Mouse (Mus musculus): ENCODE measurements around the gene Tmem170b. TPM values are rescaled to one million over a fixed set of nuclear protein-coding genes. Genes with fewer than 3 reads are reported as not detected.

The Tmem170b gene
- polyA plus RNA-seq, 1 experiment from 2014 or later = 50.8 TPM

DNA sequence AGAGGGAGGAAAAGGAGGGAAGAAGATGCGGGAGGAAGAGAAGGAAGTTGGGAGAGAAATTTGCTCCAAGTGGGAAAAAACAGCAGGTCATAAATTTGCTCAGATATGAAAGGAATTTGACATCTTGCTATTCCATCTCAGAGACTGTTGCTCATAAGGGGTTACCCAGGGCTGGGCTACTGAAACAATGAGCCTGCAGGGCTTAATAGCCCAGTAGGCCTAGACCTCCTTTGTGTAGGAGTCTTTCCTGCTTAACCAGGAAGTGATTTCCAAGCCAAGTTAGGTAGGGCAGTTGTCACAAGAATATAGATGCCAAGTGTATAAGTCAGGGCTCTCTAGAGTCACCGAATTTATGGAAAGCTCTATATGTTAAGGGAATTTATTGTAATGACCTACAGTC, 48.1 kb downstream of the Tmem170b start:
- Histone ChIP-seq H3K9ac (replicated peaks; ENCODE audit: low read depth, low read length) (no peak overlapping the region), H3K36me3 (ENCODE audit: control insufficient read depth, insufficient read depth) (no peaks in the 10 kb centered on the region), H3K4me3 (replicated peaks; ENCODE audit: low read length) (no peak overlapping the region), H3K9me3 (ENCODE audit: control insufficient read depth, low read length) (no peaks in the 10 kb centered on the region), H3K4me2 (ENCODE audit: low read length) (no peak overlapping the region), H3K4me1 (replicated peaks; ENCODE audit: control insufficient read depth, insufficient read depth, low read length) (no peaks in the 10 kb centered on the region), H3K27ac (ENCODE audit: low read length) (no peak overlapping the region), H3K27me3 (replicated peaks; ENCODE audit: control insufficient read depth, insufficient read depth, low read length) (no peaks in the 10 kb centered on the region)
- ATAC-seq = no peak
- 91% methylated on average over 2 of the region's 2 CpGs for WGBS

DNA sequence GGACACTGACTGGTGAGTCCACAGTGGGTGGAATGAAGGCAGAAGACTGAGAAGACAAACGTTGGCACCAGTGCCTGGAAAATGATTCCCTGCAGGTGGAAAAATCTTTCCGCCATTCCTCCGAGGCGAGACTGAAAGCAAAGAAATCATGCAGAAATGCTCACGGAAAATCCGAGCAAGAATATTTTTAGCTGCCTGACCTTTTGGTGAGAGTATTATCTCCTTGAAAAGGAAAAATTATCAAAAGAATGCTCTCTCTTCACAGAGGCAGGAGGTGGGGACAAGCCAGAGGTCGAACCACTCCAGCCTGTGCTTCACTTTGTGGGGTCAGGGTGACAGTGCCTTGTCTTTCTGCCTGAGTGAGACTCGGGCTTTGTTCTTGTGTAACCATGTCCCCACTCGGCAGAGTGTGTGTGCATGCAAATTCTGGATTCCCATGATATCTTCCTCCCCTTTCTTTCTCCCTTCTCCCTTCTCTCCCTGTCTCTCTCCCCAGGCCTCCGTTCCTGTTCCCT, 49.9 kb downstream of the Tmem170b start:
- 77% methylated on average over 10 of the region's 10 CpGs for WGBS
- H3K4me2 ChIP-seq (ENCODE audit: low read length) = no peak overlapping the region
- H3K4me1 ChIP-seq (replicated peaks; ENCODE audit: control insufficient read depth, insufficient read depth, low read length) = no peaks in the 10 kb centered on the region
- H3K4me3 ChIP-seq (replicated peaks; ENCODE audit: low read length) = no peak overlapping the region
- H3K27me3 ChIP-seq (replicated peaks; ENCODE audit: control insufficient read depth, insufficient read depth, low read length) = no peaks in the 10 kb centered on the region
- H3K27ac ChIP-seq (ENCODE audit: low read length) = no peak overlapping the region
- H3K9ac ChIP-seq (replicated peaks; ENCODE audit: low read depth, low read length) = no peak overlapping the region
- H3K9me3 ChIP-seq (ENCODE audit: control insufficient read depth, low read length) = no peaks in the 10 kb centered on the region
- no peak for ATAC-seq
- no peaks in the 10 kb centered on the region for H3K36me3 ChIP-seq (ENCODE audit: control insufficient read depth, insufficient read depth)

DNA sequence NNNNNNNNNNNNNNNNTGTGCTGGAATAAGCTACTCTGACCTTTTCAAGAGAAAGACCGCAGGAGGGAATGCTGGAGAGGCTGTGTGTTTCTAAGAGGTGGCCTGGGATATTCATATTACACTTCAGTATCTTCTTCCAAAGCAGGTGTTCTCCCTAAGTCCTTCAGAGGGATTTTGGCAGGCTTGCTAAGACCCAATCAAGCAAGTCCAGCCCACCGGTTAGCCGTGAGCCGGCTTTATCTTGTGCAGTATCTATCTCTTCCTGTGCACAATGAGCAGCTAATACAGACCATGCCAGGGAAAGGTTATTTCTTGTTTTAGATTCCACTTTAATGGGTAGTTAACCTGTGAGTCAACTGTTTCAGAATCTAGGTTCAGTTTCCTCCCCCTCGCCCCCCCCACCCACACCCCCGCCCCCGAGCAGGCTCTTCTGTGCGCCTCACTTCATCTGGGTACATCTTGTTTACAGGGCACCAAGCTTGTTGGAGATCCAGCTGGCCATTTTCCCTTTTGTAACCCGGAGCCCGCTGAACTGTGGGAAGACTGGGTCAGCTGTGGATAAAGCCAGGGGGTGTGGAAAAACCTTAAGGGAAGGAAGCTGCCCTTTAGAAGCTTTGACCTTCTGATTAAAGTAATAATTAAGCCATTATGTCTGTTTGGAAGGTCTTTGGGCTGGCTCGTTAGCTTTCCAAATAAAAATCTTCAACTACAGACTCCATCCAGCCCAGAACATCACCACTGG, 54.5 kb downstream of the Tmem170b start:
- Histone ChIP-seq H3K27me3 (replicated peaks; ENCODE audit: control insufficient read depth, insufficient read depth, low read length) (no peaks in the 10 kb centered on the region), H3K4me2 (ENCODE audit: low read length) (no peak overlapping the region), H3K27ac (ENCODE audit: low read length) (no peak overlapping the region), H3K36me3 (ENCODE audit: control insufficient read depth, insufficient read depth) (no peaks in the 10 kb centered on the region), H3K4me1 (replicated peaks; ENCODE audit: control insufficient read depth, insufficient read depth, low read length) (no peaks in the 10 kb centered on the region; the same call in 1 of the 2 replicates), H3K9me3 (ENCODE audit: control insufficient read depth, low read length) (no peaks in the 10 kb centered on the region), H3K4me3 (replicated peaks; ENCODE audit: low read length) (no peak overlapping the region), H3K9ac (replicated peaks; ENCODE audit: low read depth, low read length) (no peak overlapping the region)
- 51% methylated on average over 11 of the region's 11 CpGs for WGBS
- no peak for ATAC-seq

DNA sequence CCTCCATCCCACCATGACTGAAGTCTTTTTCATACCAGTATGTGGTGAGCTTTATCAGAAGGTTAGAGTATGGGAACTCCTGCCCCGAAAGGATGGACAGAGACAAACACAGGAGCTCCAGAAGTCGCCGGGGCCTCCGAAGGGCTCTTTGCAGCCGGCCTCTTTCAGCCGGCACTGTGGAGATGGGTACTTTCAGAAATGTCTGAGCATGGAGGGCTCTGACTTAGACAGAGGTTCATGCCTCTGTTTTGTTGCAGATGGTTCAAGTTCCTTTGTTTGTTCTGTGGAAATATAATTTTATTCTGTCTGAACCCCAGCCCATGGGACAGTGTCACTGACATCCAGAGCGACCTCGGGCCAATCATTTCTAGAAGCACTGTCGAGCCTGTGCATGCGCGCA, 55.4 kb downstream of the Tmem170b start:
- Histone ChIP-seq H3K4me1 (replicated peaks; ENCODE audit: control insufficient read depth, insufficient read depth, low read length) (no peaks in the 10 kb centered on the region; the same call in 1 of the 2 replicates), H3K4me3 (replicated peaks; ENCODE audit: low read length) (no peak overlapping the region), H3K36me3 (ENCODE audit: control insufficient read depth, insufficient read depth) (no peaks in the 10 kb centered on the region), H3K4me2 (ENCODE audit: low read length) (no peak overlapping the region), H3K27me3 (replicated peaks; ENCODE audit: control insufficient read depth, insufficient read depth, low read length) (no peaks in the 10 kb centered on the region), H3K9ac (replicated peaks; ENCODE audit: low read depth, low read length) (no peak overlapping the region), H3K9me3 (ENCODE audit: control insufficient read depth, low read length) (no peaks in the 10 kb centered on the region), H3K27ac (ENCODE audit: low read length) (no peak overlapping the region)
- no peak for ATAC-seq
- 89% methylated on average over 11 of the region's 11 CpGs for WGBS

DNA sequence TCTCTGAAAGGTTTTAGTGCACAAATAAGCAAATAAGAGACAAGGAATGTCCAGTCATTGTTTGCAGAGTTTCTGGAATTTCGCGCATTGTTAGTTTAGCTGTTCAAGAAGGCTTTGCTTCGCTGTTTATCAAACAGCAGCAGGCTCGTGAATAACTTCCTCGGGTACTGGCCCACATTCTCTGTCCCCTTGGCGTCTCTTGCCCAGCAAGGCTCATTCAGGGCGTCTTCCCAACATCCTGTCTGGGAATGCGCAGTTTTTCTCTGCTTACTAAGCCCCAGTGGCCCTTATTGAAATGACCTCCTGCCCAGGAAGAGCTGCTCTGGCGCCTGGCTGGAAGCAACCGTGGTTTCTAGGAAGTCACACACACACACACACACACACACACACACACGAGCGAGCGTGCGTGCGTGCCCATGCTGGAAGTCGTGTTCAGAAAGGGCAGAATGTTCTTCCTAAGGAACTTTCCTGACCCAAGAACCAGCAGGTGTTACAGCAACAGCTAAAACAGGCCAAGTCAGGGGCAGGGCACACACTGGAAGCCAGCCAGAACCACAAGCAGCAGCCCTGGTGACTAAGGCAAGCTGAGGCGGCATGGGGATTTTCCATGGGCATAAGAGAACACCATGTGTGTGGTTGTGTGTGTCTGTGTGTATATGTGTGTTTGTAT, 56.8 kb downstream of the Tmem170b start:
- Histone ChIP-seq H3K4me1 (replicated peaks; ENCODE audit: control insufficient read depth, insufficient read depth, low read length) (no peaks in the 10 kb centered on the region; the same call in 1 of the 2 replicates), H3K9me3 (ENCODE audit: control insufficient read depth, low read length) (no peaks in the 10 kb centered on the region), H3K27ac (ENCODE audit: low read length) (no peak overlapping the region), H3K4me2 (ENCODE audit: low read length) (no peak overlapping the region), H3K4me3 (replicated peaks; ENCODE audit: low read length) (no peak overlapping the region), H3K27me3 (replicated peaks; ENCODE audit: control insufficient read depth, insufficient read depth, low read length) (no peaks in the 10 kb centered on the region), H3K9ac (replicated peaks; ENCODE audit: low read depth, low read length) (no peak overlapping the region), H3K36me3 (ENCODE audit: control insufficient read depth, insufficient read depth) (no peaks in the 10 kb centered on the region)
- no peak for ATAC-seq
- WGBS = 51% methylated on average over 17 of the region's 17 CpGs

DNA sequence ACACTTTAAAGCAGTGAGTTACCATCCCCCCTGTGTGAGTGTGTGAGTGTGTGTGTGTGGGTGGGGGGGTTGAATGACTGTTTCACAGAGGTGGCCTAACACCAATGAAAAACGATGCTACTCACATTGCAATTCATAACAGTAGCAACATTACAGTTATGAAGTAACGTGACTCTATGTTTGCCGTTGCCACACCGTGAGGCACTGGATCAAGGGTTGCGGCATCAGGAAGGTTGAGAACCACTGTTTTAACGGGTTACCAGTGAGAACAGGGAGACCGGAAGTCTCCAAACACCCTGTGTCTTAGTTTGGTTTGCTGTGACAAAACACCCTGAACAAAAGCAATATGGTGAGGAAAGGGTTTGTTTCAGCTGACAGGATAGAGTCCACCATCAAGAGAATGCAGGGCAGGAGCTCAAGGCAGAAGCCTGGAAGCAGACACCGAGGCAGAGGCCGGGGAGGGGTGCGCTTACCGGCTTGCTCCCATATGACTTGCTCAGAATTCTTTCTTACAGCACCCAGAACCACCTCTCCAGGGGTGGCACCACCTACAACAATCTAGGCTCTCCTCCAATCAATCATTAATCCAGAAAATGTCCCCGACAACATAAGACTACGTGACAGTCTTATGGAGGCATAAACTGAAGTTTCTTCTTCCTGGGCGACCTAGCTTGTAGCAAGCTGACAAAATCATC, 57.9 kb downstream of the Tmem170b start:
- Histone ChIP-seq H3K4me2 (ENCODE audit: low read length) (no peak overlapping the region), H3K4me3 (replicated peaks; ENCODE audit: low read length) (no peak overlapping the region), H3K27me3 (replicated peaks; ENCODE audit: control insufficient read depth, insufficient read depth, low read length) (no peaks in the 10 kb centered on the region), H3K4me1 (replicated peaks; ENCODE audit: control insufficient read depth, insufficient read depth, low read length) (no peaks in the 10 kb centered on the region; the same call in 1 of the 2 replicates), H3K9ac (replicated peaks; ENCODE audit: low read depth, low read length) (no peak overlapping the region), H3K36me3 (ENCODE audit: control insufficient read depth, insufficient read depth) (no peaks in the 10 kb centered on the region), H3K9me3 (ENCODE audit: control insufficient read depth, low read length) (no peaks in the 10 kb centered on the region), H3K27ac (ENCODE audit: low read length) (no peak overlapping the region)
- ATAC-seq = no peak
- WGBS = 90% methylated on average over 14 of the region's 14 CpGs

DNA sequence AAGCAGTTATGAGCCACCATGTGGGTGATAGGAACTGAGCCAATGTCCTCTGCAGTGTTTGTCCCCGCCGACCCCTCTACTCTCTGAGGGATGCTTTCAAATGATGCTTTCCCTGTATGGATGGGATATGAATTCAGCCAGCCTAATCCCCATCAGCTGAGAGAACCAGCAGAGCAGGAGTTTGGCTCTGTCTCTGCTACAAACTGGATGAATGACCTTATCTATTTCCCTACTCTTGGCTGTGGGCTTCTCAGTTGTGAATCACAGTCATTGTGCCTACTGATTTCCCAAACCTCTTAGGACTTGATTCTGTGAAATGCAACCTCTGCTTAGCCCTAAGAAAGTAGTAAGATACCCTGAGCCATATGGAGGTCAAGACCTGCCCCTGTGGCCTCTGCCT, 64.2 kb downstream of the Tmem170b start:
- no peaks in the 10 kb centered on the region for H3K36me3 ChIP-seq (ENCODE audit: control insufficient read depth, insufficient read depth)
- H3K9me3 ChIP-seq (ENCODE audit: control insufficient read depth, low read length) = no peaks in the 10 kb centered on the region
- no peak overlapping the region for H3K27ac ChIP-seq (ENCODE audit: low read length)
- no peak for ATAC-seq
- no peak overlapping the region for H3K9ac ChIP-seq (replicated peaks; ENCODE audit: low read depth, low read length)
- WGBS = 97% methylated on average over 2 of the region's 2 CpGs
- H3K4me3 ChIP-seq (replicated peaks; ENCODE audit: low read length) = no peak overlapping the region
- H3K27me3 ChIP-seq (replicated peaks; ENCODE audit: control insufficient read depth, insufficient read depth, low read length) = no peaks in the 10 kb centered on the region
- no peaks in the 10 kb centered on the region for H3K4me1 ChIP-seq (replicated peaks; ENCODE audit: control insufficient read depth, insufficient read depth, low read length)
- no peak overlapping the region for H3K4me2 ChIP-seq (ENCODE audit: low read length)

DNA sequence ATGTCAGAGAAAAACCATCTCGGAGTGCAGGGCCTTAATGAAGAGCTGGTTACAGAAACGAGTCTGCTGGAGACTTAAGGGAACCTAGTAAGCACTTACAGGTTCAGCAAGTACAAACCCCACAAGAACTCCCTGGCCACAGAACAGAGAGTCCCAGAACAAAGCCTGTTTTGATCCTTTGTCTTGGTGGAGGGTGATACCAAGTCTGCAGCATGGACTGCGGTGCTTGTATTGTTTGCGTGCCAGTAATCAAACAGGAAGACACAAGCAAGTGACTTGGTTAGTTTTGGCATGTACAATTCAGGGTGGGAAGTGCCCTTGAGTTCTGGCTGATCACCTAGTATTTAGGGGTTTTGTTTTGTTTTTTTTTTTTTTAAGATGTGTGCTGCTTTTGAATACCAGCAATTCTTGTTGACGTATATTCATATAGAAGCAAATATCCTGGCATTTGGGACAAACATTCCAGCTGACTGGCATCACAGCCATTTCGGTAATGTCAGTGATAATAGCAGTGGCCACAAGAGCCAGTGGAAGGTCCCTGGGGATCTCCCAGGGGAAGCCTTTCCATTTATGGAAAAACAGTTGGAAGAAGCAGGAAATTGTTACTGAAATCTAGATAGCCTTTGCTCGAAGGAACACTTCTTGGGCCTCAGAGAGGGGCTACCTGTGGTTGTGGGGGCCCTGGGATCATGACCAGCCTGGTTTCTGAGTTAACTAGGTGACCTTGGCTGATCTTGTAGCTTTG, 64.9 kb downstream of the Tmem170b start:
- Histone ChIP-seq H3K9ac (replicated peaks; ENCODE audit: low read depth, low read length) (no peak overlapping the region), H3K27ac (ENCODE audit: low read length) (no peak overlapping the region), H3K9me3 (ENCODE audit: control insufficient read depth, low read length) (no peaks in the 10 kb centered on the region), H3K36me3 (ENCODE audit: control insufficient read depth, insufficient read depth) (no peaks in the 10 kb centered on the region), H3K4me1 (replicated peaks; ENCODE audit: control insufficient read depth, insufficient read depth, low read length) (no peaks in the 10 kb centered on the region), H3K27me3 (replicated peaks; ENCODE audit: control insufficient read depth, insufficient read depth, low read length) (no peaks in the 10 kb centered on the region), H3K4me2 (ENCODE audit: low read length) (no peak overlapping the region), H3K4me3 (replicated peaks; ENCODE audit: low read length) (no peak overlapping the region)
- 64% methylated on average over 7 of the region's 7 CpGs for WGBS
- ATAC-seq = no peak
